Mouse (Mus musculus): ENCODE measurements around the gene Mterf4. TPM values are rescaled to one million over a fixed set of nuclear protein-coding genes. Genes with fewer than 3 reads are reported as not detected.

Gene Mterf4
- total RNA-seq (2023): 12.3 and 12.6 TPM in 2 replicates

DNA sequence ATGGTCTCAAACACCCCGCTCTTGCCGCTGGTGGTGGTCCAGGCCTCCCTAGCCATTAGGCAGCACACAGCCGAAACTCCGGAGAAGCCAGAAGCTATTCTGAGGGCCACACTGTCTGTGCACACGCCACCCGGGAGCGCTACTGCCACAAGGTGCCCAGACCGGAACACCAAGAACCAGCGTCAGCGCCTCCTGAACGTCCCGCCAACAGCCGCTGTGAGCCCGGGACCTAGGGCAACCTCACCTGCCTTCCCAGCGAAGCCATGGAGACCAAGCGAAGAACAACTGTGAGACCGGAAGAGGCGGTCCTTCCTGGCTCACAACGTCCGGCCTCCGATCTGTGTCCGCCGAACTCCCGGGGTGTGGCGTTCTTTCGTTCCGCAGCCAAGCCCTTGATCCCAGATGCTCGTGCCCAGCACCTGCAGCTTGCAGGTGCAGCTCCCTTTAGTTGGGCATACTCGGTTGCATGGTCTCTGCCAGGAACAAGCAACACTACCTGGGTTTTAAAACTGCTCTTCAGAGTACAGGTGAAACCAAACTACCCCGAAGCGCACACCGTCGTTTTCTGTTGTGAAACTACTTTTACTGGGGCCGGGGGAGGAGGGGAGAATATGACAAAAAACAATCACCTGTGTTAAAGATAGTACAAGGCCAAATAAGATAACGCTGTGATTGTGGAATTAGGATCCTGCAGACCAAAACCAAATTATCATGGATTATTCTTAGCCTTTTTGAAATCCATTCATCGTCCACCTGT lies at the start of gene Mterf4:
TSS of gene Mterf4 (minus strand) at position 335 of the 757 bp plus-strand sequence.

DNA sequence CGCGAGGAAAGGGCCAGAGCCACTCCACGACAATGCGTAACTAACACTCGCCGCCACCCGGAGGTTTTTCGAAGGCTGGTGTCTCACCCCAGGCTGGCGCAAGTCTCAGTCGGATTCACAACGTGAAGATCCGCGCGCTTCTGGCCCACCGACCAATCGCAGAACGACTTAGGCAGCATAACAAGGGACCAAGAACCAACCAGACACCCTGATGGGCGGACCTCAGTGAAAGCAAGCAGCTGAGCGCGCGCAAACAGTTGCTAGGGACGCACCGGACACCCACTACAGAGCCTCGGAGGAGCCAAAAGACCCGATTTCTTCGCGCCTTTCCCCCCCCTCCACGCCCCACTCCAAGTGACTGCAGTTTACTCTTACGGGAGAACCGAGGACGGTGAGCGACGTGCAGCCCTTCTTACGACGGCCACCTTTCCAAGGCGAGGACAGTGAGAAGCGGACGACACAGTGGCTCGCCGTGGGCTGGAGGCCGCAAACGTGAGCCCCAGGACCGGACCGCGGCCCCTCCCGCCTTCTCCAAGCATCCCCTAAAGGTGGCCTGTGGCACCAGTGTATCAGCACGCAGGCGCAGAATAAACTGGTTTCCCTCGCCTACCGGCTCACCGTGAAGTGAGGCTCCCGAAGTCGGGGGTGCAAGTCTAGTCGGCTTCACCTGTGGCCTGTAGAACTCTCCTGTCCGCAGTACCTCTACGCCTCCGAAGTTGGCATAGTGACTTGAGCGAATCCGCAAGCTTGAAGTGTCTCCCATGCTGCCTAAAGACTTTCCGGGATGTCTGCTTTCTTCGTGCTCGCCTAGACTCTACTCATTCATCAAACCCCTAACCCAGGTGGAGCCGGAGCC lies 37.2 kb upstream of the Mterf4 start, which contains the start of the genes Ppp1r7 and Pask:
TSS of gene Ppp1r7 (plus strand) at position 207 of the 856 bp plus-strand sequence.
TSS of gene Pask (minus strand) at position 835 of the 856 bp plus-strand sequence.

Other genes with a start within 250 kb of the Mterf4 start
- 0.54 and 2.0 TPM in 2 replicates for gene Kif1a, start 204.0 kb downstream of the Mterf4 start, total RNA-seq (2023)
- not detected in 2 replicates for gene Agxt, start 170.7 kb downstream of the Mterf4 start, total RNA-seq (2023)
- not detected in 2 replicates for gene 2310007B03Rik, start 145.0 kb downstream of the Mterf4 start, total RNA-seq (2023)
- gene Crocc2, start 137.2 kb downstream of the Mterf4 start, total RNA-seq (2023): not detected in 2 replicates
- gene Sned1, start 70.1 kb downstream of the Mterf4 start, total RNA-seq (2023): 3.6 and 8.2 TPM in 2 replicates
- 13.9 and 15.2 TPM in 2 replicates for gene Ppp1r7, start 36.9 kb upstream of the Mterf4 start, total RNA-seq (2023)
- gene Pask, start 37.6 kb upstream of the Mterf4 start, total RNA-seq (2023): 4.8 and 12.4 TPM in 2 replicates
- gene Ano7, start 68.0 kb upstream of the Mterf4 start, total RNA-seq (2023): not detected in 2 replicates
- gene Hdlbp, start 172.9 kb upstream of the Mterf4 start, total RNA-seq (2023): 156 and 192 TPM in 2 replicates
- 1.1 and 1.5 TPM in 2 replicates for gene Farp2, start 206.2 kb upstream of the Mterf4 start, total RNA-seq (2023)

Measured in neutrophil, adult 65 days (primary cell).